Mouse (Mus musculus) heart, embryonic 14.5 days (tissue): ENCODE results near the gene Jhy. TPM values are rescaled to one million over a fixed set of nuclear protein-coding genes. Genes with fewer than 3 reads are reported as not detected.
A peak's percentile ranks its signal among the peaks of the same experiment; 100 is the strongest.

Source experiments
- ATAC-seq: fragments of 200-750 bp; cut with Nextera tagmentation; 2 replicates; pipeline ENCODE4 v1.8.0; 2017; ENCODE audit warnings: low read depth, moderate TSS enrichment; ENCODE audit not compliant: insufficient number of reproducible peaks, insufficient read depth, low FRiP score
- H3K27ac ChIP-seq, 2 experiments: fragments of 200-500 bp in 1 of 2; fragments of 300-500 bp in 1 of 2; sonication (generic) in 1 of 2; replicated peaks in 1 of 2; 2 replicates each; pipeline ENCODE4 v1.5.1; 2012 to 2014; ENCODE audit warnings: low read depth in 2 of 2, low read length in 2 of 2, control low read depth in 1 of 2, mild to moderate bottlenecking in 1 of 2, mixed read lengths in 1 of 2; ENCODE audit not compliant: control insufficient read depth in 1 of 2, insufficient read depth in 1 of 2
- H3K27me3 ChIP-seq: fragments of 300-500 bp; sonication (generic); 2 replicates; pipeline ENCODE4 v1.6.1; 2014; ENCODE audit warnings: mild to moderate bottlenecking, low read length, control low read depth; ENCODE audit not compliant: control insufficient read depth, insufficient read depth
- H3K36me3 ChIP-seq: fragments of 300-500 bp; sonication (generic); 2 replicates; pipeline ENCODE4 v1.6.1; 2014; ENCODE audit warnings: mild to moderate bottlenecking, control low read depth, low read length, mixed read lengths; ENCODE audit not compliant: control insufficient read depth, insufficient read depth
- H3K4me1 ChIP-seq, 2 experiments: fragments of 200-500 bp in 1 of 2; fragments of 300-500 bp in 1 of 2; sonication (generic) in 1 of 2; 2 replicates each; pipeline ENCODE4 v1.6.1; 2012 to 2014; ENCODE audit warnings: low read length in 2 of 2, control low read depth in 1 of 2, mixed read lengths in 1 of 2; ENCODE audit not compliant: control insufficient read depth in 2 of 2, insufficient read depth in 2 of 2
- H3K4me2 ChIP-seq: fragments of 300-500 bp; sonication (generic); 2 replicates; pipeline ENCODE4 v1.6.1; 2014; ENCODE audit warnings: mild to moderate bottlenecking, low read length
- H3K4me3 ChIP-seq, 2 experiments: fragments of 200-500 bp in 1 of 2; fragments of 300-500 bp in 1 of 2; sonication (generic) in 1 of 2; 2 replicates each; pipeline ENCODE4 v1.5.1; 2012 to 2014; ENCODE audit warnings: low read length in 2 of 2, mild to moderate bottlenecking in 2 of 2, control low read depth in 1 of 2, low read depth in 1 of 2, moderate library complexity in 1 of 2; ENCODE audit not compliant: control insufficient read depth in 1 of 2, insufficient read depth in 1 of 2
- H3K9ac ChIP-seq: fragments of 300-500 bp; sonication (generic); 2 replicates; pipeline ENCODE4 v1.6.1; 2014; ENCODE audit warnings: mild to moderate bottlenecking, low read length
- H3K9me3 ChIP-seq: fragments of 300-500 bp; sonication (generic); 2 replicates; pipeline ENCODE4 v1.6.1; 2016; ENCODE audit warnings: low read length, control low read depth; ENCODE audit not compliant: control insufficient read depth
- WGBS: fragments of 180-500 bp; shearing (Covaris S2); extraction: QIAGEN DNeasy Blood & Tissue Kit; methylation state at CpG from one replicate; pipeline ENCODE4 v1.1.7; 2014; 5-methylcytosine and 5-hydroxymethylcytosine counted together
- polyA plus RNA-seq: library from polyadenylated mRNA; unstranded; fragments of >200 nt; fragmentation: Nextera tagmentation; extraction: Ambion mirVana; gene quantifications from 2 replicates; pipeline ENCODE4 v1.2.1, GENCODE M21; 2014

The Jhy gene
- polyA plus RNA-seq, 1 experiment from 2014 or later, result not detected

DNA sequence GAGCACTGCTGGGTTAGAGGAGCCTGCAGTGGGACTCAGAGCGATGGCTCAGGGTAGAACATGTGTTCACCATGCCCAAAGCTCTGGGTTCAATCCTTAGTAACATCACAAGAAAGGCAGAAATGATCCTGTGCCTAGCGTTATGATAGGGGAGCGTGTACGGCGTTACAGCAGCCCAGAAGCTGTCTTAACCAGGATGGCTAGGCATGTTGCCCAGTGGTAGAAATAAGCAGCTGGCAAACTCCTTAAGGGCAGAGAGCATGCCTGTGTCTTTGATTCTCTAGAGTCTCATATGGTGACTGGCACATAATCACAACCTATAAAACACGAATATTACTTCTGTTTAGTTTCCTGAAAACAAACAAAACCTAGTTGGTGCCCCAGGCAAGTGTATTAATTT lies 27.6 kb upstream of the Jhy start:
- H3K27me3 ChIP-seq, result no peaks in the 10 kb centered on the region
- no peaks in the 10 kb centered on the region for H3K36me3 ChIP-seq
- ATAC-seq, result no peak
- H3K9me3 ChIP-seq, result no peaks in the 10 kb centered on the region
- WGBS, result 84% methylated on average over 6 of the region's 6 CpGs
- H3K27ac ChIP-seq, result no peak overlapping the region
- H3K4me2 ChIP-seq, result no peak overlapping the region
- H3K4me1 ChIP-seq, result no peaks in the 10 kb centered on the region
- no peak overlapping the region for H3K4me3 ChIP-seq
- no peak overlapping the region for H3K9ac ChIP-seq

DNA sequence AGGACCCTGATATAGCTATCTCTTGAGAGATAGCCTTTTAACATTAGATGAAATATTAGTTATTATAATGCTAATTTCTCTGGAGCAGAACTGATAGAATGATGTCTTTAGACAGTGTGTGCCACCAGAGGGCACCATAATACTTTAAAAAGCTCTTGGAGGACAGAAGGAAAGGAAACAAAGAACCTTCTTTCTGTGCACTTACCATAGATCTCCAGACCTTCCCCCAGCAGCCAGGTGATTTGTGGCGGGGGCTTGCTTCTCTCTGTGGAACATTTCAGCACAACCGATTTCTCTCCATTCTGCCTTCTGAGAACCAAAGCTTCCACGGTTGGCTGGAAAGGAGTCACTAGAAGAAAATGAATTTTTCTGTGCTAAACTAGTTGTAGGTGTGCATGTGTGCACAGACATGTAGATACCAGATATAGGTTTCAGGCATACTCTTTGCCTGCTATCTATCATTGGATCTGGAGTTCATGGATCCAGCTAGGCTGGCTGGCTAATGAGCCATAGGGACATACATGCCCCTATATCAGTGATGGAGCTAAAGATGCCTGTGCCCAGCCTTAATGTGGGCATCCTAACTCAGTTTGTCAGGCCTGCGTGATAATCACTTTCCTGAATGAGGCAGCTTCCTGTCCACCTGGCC lies 26.1 kb upstream of the Jhy start:
- WGBS, result 40% methylated on average over 4 of the region's 4 CpGs

DNA sequence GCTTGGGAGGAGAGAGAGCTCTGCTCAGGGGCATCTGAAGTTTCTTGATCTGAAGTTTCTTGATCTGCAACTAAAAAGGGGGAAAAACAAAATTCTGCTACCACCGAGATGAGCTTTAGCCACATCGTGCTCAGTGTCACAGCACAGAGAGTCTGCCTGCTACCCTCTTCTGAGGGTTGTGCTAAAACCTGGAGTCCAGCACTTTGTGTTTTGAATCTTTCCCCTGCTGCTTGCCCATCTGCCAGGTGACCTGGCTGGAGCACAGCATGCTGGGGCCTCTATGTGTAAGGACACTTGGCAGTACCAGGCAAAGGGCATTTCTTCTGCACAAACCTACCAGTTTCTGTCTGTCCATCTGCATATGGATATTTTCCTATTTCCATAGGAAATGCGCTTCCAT lies 20.4 kb upstream of the Jhy start:
- WGBS, result 69% methylated on average over 3 of the region's 3 CpGs
- Histone ChIP-seq H3K9me3 (no peaks in the 10 kb centered on the region), H3K4me1 (no peaks in the 10 kb centered on the region), H3K36me3 (no peaks in the 10 kb centered on the region), H3K4me2 (no peak overlapping the region), H3K9ac (no peak overlapping the region), H3K27ac (no peak overlapping the region), H3K27me3 (no peaks in the 10 kb centered on the region), H3K4me3 (no peak overlapping the region)
- ATAC-seq, result no peak

More for the DNA sequence above, 26.1 kb upstream of the Jhy start:
- no peaks in the 10 kb centered on the region for H3K27me3 ChIP-seq
- no peak overlapping the region for H3K4me3 ChIP-seq
- no peak overlapping the region for H3K4me2 ChIP-seq
- ATAC-seq, result no peak
- no peaks in the 10 kb centered on the region for H3K4me1 ChIP-seq
- no peaks in the 10 kb centered on the region for H3K9me3 ChIP-seq
- no peaks in the 10 kb centered on the region for H3K36me3 ChIP-seq
- no peak overlapping the region for H3K27ac ChIP-seq
- no peak overlapping the region for H3K9ac ChIP-seq

DNA sequence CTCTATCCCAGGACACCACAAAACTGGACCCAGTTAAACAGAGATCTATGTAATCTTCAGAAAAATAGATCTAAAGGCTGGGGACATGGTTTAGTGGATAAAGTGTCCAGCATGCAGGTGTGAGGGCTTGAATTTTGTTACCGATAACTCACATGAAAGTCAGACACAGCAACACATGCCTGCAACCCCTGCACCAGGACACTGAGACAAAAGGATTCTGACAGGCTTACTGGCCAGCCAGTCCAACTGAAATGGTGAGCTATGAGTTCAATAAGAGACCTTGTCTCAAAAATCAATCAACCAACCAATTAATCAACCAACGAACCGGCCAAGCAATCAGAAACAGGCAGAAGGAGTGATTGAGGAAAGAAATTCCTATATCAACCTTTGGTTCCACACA lies 19.8 kb upstream of the Jhy start:
- Histone ChIP-seq H3K4me1 (no peaks in the 10 kb centered on the region), H3K9ac (no peak overlapping the region), H3K4me3 (no peak overlapping the region), H3K9me3 (no peaks in the 10 kb centered on the region), H3K36me3 (no peaks in the 10 kb centered on the region), H3K27ac (no peak overlapping the region), H3K27me3 (no peaks in the 10 kb centered on the region), H3K4me2 (no peak overlapping the region)
- no peak for ATAC-seq
- 88% methylated on average over 3 of the region's 3 CpGs for WGBS

DNA sequence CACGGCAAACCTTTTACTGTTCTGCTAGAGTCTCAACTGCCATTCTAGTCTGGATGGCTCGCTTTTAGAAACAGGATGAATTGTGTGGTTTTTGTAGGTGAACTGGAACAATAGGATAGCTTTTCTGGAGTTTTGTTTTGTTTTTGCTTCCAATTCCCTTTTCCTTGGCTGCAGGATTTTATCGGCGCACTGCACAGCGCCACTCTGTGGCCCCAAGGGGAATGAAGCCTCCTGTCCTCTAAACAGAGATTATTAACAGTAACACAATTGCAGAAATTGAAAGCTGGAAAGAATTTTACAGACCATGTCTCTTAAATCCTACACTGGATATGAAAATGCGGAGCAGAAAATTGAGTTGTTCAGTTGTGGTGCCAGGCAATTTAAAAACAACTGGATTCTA lies 18.6 kb upstream of the Jhy start:
- no peaks in the 10 kb centered on the region for H3K36me3 ChIP-seq
- no peak overlapping the region for H3K27ac ChIP-seq
- no peaks in the 10 kb centered on the region for H3K27me3 ChIP-seq
- H3K4me3 ChIP-seq, result no peak overlapping the region
- H3K4me1 ChIP-seq, result no peaks in the 10 kb centered on the region
- H3K9me3 ChIP-seq, result no peaks in the 10 kb centered on the region
- no peak overlapping the region for H3K4me2 ChIP-seq
- WGBS, result 37% methylated on average over 6 of the region's 6 CpGs
- no peak overlapping the region for H3K9ac ChIP-seq
- ATAC-seq, result no peak

DNA sequence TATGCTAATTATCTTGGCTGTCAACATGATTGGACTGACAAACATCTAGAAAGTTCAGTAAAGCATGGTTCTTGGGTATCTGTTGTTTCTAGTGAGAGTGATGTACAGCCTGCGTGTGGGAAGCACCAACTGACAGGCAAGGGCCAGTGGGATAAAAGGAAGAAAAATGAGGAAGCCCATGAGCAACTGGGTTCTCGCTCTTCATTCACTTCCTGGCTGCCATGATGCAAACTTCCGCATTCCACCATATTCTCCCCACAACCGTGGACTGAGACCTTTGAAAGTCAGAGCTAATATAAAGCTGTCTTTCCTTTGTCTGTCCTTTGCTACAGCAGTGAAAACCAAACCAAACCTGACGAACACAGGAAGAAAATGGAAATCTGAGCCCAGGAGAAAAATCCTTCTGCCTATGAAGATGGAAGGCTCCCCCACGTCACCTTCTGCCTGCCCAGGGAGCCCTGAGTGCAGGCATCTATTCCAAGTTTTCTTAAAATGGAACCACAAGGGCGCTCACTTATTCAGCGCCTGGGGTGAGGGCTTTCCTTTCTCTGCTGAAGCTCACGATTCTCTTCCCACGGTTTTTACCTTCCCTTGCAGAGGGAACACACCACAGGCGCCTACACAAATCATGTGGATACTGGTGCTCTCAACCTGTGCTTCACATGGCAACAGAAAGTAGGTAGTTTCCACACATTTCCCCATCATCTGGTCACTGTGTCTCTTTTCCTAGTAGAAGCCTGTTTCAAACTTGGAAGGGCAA lies 10.3 kb upstream of the Jhy start:
- no peak for ATAC-seq
- H3K9me3 ChIP-seq, result no peaks in the 10 kb centered on the region
- no peak overlapping the region for H3K4me2 ChIP-seq
- no peak overlapping the region for H3K4me3 ChIP-seq
- H3K4me1 ChIP-seq, result no peaks in the 10 kb centered on the region
- no peaks in the 10 kb centered on the region; the same call in 1 of the 2 replicates for H3K27me3 ChIP-seq
- no peak overlapping the region for H3K27ac ChIP-seq
- no peaks in the 10 kb centered on the region for H3K36me3 ChIP-seq
- 63% methylated on average over 11 of the region's 11 CpGs for WGBS
- H3K9ac ChIP-seq, result no peak overlapping the region

DNA sequence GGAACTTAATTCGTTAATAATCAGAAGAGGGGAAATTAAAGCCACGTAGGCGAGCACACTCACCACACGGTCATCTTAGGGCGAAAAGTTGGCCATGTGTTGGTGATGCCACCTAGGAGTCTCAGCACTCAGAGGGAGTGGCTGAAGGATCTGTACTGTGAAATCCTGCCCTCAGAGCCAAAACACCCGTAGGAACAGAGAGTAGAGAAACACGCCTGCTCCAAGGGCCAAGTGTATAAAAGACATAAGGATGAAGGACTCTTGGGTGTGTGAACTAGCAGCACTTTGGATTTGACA lies 448 bp upstream of the Jhy start:
- H3K9ac ChIP-seq, result no peak overlapping the region; the same call in 1 of the 2 replicates
- 20% methylated on average over 7 of the region's 7 CpGs for WGBS
- peaks cover 45% of the 10 kb centered on the region for H3K27me3 ChIP-seq
- H3K9me3 ChIP-seq, result no peaks in the 10 kb centered on the region
- H3K36me3 ChIP-seq, result no peaks in the 10 kb centered on the region
- peak overlapping the region; percentile 37 to 48; a peak in 3 of 4 replicates for H3K4me3 ChIP-seq
- peaks cover 2 to 8% of the 10 kb centered on the region in 2 experiments; a peak in 1 of 4 replicates for H3K4me1 ChIP-seq
- peak overlapping the region; percentile 80 for H3K4me2 ChIP-seq
- ATAC-seq, result no peak
- no peak overlapping the region for H3K27ac ChIP-seq
